Mouse (Mus musculus): ENCODE measurements around the gene AB124611.
A peak's percentile ranks its signal among the peaks of the same experiment; 100 is the strongest.
"Not testable (repeated sequence)": the region's sequence is repeated elsewhere in the genome, so short reads cannot be mapped to it uniquely, and the experiment has no call there.

The AB124611 gene

DNA sequence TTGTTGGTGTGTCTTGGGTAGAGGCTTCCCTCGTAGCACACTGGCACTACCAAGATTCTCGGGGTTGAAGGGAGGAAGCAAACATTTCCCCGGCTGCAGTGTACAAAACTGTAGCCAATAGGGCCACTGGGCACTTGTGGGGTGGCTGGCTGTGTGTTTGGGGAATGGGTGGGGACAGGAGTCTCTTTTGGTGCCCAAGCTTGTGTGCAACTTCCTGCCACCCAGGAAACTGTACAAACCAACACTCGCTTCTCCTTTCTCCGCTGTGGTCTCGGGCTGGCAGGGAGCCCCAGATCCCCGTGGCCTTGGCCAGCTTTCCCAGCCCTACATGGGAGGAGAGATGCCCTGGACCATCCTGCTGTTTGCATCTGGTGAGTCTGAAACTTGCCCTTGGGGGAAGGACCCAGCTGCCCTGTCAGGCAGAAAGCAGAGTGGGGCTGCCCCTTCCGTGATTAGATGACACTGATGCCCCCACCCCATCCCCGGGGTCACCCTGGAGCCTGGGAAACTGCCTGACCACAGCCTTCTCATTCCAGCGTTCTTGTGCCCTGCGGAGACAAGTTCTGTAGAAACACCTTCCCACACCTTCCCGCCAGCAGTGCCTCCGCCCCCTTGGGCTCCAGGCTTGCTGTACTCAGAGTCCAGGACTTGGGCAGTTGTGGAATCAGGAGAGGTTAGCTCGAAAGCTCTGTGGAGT is at the start of gene AB124611:
TSS of gene AB124611 (plus strand) at position 240 of the 697 bp plus-strand sequence.
- DNase-seq (ENCODE audit: low read depth, low spot score), result no peak

DNA sequence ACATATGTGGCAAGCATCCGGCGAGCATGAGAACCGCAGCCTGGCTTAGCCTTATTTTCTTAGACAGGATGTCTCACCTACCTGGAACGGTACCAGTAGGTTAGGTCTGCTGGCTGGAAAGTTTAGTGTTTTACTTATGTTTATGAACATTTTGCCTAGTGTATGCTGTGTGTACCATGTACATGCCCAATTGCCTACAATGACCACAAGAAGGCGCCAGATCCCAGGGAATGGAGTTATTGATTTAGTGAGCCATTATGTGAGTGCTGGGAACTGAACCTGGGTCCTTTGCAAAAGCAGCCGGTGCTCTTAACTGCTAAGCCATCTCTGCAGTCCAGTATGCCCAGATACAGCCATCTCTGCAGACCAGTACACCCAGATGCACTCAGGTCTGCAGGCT is 48.3 kb upstream of the AB124611 start:
- no peak for DNase-seq (ENCODE audit: low read depth, low spot score)

DNA sequence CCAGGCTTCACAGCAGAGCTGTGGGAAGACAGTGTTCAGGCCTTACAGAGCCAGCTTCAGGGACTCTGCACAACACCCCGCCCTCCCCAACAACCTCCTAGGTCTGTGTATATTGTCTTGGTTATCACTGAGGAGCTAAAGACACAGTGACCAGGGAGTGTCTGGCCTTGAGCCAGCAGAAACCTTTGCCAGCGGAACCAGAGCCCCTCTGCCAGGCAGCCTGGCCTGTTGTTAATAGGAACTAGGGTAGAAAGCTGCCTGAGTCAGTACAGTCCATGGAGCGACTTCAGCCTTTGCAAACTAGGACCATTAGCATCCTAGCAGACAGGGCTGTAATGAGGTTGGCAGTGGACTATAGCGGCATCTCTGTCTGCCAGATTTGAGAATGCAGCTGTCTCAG is 41.9 kb upstream of the AB124611 start:
- no peak for DNase-seq (ENCODE audit: low read depth, low spot score)

DNA sequence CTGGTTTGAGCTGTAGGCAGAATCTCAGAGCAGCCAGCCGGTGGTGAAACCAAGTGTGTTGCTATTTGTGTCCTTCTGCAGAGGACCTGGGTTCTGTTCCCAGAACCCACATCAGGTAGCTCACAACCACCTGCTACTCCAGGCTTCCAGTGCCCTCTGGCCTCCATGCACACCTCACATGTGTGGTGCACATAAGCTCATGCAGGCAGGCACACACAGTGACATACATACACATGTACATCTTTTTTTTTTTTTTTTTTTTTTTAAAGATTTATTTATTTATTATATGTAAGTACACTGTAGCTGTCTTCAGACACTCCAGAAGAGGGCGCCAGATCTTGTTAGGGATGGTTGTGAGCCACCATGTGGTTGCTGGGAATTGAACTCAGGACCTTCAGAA is 37.7 kb upstream of the AB124611 start:
- not testable (repeated sequence) for DNase-seq (ENCODE audit: low read depth, low spot score)

DNA sequence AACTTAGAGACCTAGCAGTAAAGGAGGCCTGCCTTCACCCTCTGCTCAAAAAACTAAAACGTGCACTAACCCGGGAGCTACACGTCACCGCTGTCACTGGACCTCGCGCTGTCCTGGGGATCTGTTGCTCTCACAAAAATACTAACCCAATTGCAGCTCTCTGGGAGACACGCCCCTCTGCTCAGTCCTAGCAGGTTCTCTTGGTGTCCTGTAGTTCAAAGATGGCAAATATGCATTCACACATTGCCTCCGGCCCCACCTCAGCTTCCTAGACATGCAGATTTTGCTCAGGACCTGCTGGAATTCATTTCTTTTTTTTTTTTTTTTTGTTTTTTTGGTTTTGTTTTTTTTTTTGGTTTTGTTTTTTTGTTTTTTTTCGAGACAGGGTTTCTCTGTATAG is 35.3 kb upstream of the AB124611 start:
- DNase-seq (ENCODE audit: low read depth, low spot score), result no peak

DNA sequence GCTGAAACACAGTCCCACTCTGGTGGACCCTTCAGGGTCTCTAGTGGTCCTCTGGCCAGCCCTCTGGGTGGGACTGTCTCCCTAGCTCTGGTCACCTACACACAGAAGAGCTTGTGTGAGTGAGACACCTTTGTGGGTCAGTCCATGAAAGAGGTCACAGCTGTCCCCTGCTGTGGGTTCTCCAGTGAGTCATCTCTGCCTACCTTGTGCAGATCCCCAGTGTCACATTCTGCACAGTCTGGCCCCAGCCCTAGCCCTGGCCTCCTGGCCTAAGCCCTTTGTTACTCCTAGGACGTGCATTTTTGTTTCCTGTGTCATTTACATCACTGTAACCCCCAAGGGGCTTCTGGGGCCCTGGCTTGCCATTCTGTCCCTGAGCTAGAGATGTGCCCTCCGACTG is 32.1 kb upstream of the AB124611 start:
- DNase-seq (ENCODE audit: low read depth, low spot score), result no peak

DNA sequence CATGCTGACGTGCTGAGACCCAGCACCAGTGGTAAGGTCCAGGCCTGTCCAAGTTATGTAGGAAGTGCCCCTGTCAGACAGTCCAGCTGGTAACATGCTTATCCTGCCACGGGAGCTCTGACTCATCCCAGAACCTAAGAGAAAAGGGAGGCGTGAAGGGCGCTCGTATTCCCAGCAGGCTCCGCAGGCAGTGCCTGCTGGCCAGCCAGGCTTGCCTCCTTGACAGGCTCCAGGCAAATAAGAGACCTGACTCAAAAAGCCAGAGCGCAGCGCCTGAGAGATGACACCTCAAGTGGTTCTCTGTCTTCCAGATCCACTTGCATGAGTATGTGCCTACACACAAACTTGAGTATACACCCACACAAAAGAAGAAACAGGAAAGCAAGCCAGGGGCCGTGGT is 31.2 kb upstream of the AB124611 start:
- DNase-seq (ENCODE audit: low read depth, low spot score), result peak; percentile 84

DNA sequence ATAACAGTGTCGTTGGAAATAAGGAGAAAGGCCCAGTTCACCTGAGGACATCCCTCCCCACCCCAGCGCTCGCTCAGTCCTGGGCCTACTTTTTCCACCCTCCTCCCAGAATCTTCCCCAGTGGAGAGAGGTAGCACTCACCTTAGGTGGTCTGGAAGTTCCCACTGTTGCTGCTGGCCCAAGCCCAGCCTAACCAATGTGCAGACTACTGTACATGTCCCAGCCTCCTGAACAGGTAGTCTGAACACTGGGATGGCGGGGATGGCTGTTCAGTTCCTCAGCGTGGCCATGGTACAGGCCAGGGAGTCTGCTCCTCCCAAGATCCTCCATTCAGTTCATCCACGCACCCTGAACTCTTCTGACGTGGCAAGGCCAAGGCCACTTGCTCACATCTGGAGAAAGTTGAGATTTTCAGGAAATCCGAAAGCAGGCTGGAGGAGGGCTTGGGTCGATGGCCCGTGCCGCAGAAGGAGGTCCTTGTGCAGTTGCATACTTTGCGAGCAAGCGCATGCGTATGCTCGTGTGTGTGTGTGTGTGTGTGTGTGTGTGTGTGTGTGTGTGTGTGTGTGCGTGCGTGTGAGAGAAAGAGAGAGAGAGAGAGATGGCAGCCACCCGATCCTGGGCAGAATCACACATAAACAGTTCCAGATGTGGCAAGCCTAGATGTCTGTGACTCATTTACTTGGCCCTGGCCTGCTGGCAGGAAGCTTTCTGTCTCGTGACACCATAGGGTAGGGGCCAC is 29.5 kb upstream of the AB124611 start:
- peak; percentile 44 for DNase-seq (ENCODE audit: low read depth, low spot score)

DNA sequence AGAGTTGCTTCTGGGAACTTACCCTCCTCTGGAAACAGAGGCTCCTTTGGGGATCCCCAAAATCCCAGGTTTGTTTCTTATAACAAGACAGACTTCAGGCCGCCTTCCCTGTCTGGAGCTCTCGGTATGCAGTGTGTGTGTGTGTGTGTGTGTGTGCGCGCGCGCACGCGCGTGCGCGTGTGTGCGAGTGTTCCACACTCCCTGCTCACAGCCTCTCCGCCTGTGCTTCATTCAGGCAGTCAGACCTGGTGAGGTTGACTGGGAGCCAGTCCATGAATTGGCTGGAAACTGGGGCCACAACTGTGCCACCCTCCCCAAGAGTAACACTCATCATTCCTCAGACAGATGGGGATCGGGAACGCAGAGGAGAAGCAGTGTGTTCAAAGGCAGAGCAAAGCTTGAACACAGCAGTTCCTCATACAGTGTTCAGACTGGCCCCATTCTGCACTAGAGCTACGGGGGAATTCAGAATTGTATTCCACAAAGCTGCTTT is 28.9 kb upstream of the AB124611 start:
- DNase-seq (ENCODE audit: low read depth, low spot score), result peak; percentile 73

DNA sequence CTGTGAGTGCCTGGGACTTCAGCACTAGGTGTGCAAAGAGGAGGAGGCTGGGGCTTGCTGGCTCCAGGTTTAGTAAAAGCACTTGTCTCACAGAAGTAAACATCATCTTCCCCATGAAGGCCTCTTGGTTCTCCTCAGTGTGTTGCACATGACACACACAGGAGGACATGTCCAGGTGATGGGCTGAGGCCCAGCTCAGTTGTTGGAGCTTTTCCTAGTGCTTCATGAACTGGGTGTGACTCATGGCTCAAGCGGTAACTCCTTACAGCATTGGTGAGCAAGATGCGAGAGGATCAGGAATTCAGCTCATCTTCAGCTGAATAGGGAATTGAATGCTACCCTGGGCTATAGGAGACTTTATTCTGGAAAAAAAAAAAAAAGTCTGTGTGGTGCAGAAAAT is 28.3 kb upstream of the AB124611 start:
- peak; percentile 33 for DNase-seq (ENCODE audit: low read depth, low spot score)

DNA sequence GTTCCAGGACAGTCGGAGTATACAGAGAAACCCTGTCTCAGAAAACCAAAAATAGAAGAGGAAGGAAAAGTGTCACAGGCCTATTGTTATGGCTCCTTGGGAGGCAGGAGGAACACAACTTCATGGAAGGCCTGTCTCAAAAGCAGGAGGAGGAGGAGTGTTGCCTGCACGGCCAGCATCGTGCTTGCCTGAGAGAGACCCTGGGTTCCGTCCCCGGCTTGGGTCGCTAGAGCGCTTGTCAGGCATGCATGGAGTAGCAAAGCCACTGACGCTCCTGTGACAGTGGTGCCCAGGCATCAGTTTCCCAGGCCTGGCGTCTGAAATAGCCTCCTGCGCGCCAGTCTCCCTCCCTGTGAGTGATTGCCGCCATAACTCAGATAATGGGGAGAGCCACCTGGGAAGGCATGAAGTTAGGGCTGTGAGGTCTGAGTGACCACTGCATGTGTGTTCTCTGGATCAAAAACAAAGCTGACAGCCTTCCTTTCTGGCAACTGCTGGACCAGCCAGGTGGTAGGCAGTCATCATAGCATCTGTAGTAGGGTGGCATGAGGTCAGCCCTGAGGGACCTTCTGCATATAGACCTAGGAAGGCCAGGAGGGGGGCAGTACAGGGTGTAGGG is 27.6 kb upstream of the AB124611 start:
- DNase-seq (ENCODE audit: low read depth, low spot score), result no peak

DNA sequence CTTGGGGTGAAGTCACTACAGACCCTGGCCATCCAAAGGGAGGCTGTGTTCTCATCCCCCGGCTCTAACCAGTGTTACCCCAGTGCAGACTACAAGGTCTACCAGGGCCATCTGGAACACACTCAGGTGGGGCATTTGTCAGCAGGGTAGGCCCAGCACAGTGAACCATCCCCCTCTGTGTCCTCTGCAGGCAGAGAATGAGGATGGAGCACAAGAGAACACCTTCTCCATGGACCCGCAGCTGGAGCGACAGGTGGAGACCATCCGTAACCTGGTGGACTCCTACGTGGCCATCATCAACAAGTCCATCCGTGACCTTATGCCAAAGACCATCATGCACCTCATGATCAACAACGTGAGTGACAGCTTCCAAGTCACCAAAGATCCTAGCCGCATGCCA is 22.6 kb upstream of the AB124611 start:
- no peak for DNase-seq (ENCODE audit: low read depth, low spot score)

DNA sequence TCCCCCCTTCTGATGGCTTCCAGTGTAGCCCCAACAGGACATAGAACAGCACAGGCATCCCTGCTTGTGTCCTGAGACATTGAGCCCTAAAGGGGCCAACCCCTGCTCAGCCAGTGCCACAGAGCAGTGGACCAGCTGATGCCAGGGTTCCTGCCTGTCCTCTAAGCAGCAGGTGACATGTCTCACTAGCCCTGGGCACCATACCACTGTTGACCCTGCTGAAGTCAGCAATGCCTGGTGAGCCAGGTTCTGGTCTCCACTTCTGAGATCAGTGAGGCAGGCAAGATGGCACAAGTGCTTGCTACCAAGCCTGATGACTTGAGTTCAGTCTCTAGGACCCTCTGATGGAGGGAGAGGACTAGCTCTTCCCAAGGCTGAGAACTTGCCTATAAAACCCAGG is 20.2 kb upstream of the AB124611 start:
- no peak for DNase-seq (ENCODE audit: low read depth, low spot score)

DNA sequence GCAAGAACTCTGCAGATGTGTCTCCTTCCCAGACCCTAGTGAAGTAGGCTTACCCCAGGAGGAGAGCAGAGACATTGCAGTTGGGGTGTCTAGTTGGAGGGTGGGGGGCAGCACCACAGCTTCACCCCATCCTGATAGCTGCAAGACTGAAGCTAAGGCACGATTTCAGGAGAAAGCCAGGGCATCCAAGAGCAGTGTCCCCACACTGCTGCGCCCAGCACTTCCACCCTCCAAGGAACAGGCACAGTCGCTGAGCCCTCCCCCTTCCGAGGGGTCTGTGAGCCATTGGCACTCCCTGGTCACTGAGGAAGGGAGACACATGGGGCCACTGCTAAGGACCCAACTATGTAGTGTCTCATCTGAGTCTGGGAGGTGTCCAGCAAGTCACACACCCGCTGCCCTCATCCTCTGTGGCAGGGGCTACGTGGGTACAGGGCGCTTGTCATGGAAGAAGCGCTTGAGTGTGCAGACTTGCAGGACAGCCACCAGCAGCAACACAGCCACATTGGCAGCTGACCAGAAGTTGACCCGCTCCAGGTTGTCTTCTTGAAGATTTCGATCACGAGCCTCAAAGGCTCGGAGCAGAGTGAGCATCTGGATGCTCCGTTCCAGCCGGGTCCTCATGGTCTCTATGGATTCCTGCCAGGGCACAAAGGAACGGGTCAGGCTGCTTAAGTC is 18.1 kb upstream of the AB124611 start:
- DNase-seq (ENCODE audit: low read depth, low spot score), result no peak

DNA sequence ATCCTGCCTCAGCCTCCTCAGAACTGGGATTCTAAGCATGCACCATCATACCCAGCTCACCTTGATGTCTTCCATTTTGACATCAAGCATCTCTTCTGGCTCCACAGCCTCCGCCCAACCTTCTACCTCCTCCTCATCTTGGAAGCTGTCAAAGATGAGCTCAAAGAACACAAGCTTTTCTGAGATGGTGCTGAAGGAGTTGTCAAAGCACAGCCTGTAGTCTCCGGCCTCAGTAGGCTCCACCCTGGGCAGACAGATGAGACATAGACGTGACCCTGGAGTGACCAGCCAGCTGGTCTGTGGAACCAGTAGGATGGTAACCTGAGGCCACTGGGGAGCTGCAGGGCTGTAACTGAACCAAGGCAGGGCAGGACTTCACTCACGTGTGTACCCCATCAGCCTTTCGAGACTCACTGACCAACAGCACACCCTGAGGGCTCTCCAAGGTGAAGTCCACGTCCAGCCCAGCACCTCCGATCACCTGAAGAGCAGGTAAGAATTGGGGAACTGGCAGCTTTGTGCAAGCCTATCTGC is 17.0 kb upstream of the AB124611 start:
- no peak for DNase-seq (ENCODE audit: low read depth, low spot score)

DNA sequence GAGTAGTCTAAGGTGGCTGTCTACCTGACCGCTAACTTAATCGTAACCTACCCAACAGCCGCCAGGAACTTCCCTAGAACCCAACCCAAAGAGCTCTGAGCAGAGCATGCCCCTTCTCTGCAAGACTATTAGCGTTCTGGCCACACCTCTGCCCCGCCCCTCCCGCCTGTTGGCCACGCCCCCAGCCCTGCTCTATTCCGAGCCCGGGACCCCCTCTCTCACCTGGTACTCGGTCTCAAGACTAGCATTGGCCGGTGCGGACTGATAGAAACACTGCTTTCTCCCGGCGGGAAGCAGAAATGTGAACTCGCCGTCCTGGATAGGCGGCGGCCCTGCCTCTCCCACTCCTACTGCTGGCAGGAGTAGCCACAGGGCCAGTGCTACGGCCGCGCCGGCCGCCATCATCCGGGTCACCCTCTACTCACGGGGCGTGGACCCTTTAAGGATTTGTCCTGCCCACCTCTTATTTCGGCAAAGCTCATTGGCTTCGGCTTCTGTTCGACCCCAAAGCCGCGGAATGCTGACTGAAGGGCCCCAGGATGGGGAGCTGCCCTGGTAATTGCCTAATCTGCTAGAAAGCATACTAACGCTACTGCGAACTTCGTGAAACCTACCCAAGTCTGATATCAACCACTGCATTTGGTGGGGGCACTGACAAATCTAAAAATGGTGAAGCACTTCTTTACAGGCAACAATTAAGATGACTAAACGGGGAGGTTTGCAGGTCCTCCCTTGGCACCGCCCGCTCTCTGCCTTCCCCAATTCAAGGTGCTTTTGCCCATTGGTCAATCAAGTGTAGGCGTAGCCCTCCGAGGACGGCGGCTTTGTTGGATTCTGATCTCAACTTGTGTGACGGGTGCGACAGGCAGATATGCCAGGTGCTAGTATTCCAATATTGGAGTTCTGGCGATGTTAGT is 15.9 kb upstream of the AB124611 start, which contains the start of gene Tmed1:
TSS of gene Tmed1 (minus strand) at position 481 of the 917 bp plus-strand sequence.
- DNase-seq (ENCODE audit: low read depth, low spot score), result peak; percentile 99

DNA sequence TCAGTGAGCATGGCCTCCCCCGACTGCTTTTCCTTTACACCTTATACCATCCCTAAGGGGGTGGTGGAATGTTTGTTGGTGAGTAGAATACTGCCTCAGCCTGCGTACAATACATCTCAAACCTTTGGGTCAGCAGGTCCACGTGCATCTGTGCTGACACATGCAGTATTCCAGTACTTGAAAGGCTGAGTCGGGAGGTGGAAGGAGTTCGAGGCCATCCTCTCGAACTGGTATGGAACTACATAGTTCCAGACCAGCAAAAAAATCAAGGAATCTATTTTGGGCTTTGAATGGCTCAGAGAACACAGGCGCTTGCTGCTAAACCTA is 15.3 kb upstream of the AB124611 start:
- no peak for DNase-seq (ENCODE audit: low read depth, low spot score)

DNA sequence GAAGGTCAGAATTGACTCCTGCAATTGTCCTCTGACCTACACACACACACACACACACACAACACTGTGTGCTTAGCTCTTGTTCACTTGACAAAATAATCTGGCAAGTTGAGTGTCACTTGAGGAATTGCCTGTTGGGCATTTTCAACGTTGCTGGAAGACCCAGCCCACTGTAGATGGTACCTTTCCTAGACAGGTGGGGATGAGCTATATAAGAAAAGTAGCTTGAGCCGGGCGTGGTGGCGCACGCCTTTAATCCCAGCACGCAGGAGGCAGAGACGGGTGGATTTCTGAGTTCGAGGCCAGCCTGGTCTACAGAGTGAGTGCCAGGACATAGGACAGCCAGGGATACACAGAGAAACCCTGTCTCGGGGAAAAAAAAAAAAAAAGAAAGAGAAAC is 14.9 kb upstream of the AB124611 start:
- no peak for DNase-seq (ENCODE audit: low read depth, low spot score)

DNA sequence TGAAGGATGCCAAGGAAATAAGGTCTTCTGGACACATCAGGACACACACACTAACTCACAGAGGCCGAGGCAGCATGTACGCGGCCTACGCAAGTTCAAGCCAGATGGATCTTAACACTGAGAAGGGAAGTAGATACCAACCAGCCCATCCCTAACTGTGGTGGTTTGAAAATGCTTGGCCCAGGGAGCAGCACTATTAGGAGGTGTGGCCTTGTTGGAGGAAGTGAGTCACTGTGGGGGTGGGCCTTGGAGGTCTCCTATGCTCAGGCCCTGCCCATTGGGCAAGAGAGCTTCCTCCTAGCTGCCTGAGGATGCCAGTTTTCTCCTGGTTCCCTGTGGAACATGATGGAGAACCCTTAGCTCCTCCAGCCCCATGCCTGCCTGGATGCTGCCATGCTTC is 12.5 kb upstream of the AB124611 start:
- no peak for DNase-seq (ENCODE audit: low read depth, low spot score)

DNA sequence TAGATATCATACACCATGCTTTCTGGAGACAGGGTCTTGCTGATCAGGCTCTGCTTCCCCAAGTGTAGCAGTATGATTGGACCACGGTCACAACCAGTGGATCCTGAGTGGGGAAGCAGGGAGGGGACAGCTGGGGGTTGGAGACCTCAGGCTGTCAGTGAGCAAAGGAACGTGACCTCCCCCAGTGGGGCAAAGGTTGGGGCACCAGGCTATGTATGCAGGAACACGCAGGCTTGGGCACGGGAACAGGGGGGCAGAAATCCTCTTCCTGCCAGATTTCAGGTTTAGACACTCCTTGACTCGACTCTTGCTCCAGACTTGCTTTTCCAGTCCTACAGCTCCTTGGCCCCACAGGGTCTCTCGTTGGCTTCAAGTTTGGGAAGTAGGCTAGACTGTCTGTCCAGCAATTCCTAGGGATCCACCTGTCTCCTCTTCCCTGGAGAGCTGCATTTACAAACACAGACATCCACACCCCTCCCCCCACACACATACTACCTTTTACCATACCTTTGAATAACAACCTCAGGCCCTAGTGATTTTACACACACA is 8.0 kb upstream of the AB124611 start:
- DNase-seq (ENCODE audit: low read depth, low spot score), result no peak

DNA sequence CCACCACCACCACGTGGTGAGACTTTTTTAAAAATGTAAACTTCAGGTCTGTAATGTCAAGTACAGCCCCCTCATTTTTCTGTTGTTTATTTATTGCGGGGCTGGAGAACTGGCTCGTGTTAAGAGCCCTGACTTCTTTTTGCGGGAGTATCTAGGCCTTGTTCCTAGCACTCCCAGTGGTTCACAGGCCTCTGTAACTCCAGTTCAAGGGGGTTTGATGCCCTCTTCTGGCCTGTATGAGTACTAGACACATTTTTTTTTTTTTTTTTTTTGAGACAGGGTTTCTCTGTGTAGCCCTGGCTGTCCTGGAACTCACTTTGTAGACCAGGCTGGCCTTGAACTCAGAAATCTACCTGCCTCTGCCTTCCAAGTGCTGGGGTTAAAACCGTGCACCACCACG is 7.3 kb upstream of the AB124611 start:
- not testable (repeated sequence) for DNase-seq (ENCODE audit: low read depth, low spot score)
